Comparison of ENCODE assay signal across 16 mouse cellular contexts in the genomic region with DNA sequence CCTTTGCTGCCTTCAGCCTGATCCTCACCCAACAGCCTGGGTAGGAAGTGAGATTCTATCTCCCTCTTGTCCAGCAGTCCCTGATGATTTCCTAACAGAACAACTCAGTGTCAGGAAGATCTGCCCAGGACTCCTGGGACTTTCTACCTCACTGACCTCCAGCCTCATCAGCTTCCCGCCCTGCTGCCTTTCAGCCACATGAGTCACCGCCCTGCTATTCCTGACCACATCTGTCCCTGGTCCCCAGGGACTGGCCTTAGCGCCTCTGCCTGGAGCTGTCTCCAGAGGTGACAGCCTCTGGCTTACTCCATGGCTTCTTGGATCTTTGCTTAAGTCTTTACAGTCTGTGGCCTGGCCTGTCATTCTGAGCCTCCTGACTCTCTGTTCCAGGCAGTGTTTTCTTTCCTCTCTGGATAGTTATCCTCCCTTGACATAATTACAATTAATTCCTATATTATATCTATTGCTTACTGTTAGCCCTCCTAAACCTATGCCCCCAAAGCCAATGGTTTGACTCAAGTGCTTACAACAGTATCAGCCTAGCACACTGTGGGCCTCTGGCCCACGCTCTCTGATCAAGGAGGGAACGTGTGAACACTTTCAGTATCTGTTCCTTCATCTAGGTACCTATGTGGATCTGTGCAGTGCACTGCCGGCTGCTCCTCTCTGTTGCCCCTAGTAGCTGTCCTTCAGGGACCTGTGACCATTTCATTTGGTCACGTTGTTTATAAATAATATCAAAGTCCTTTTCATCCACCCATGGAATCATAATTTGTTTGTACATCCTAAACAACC. TPM values are rescaled to one million over a fixed set of nuclear protein-coding genes. Genes with fewer than 3 reads are reported as not detected.
A peak's percentile ranks its signal among the peaks of the same experiment; 100 is the strongest.
DNase-seq lines count a peak whose midpoint lies in the region; ATAC-seq lines count a peak whose summit lies in the region.
"Had no signal": no experiment of that assay in that cellular context is flagged by ENCODE, and none has a peak within 500 bp of the region (broad histone marks: within the 10 kb centered on the region; RNA-seq: fewer than 3 reads in every experiment).

No protein-coding gene starts in this region.

- H3K27me3 ChIP-seq in neural tube, embryonic 15.5 days (replicated peaks), result no peaks in the 10 kb centered on the region
- H3K27me3 ChIP-seq: embryonic facial prominence, embryonic 15.5 days; hindbrain, embryonic 15.5 days; liver, embryonic 15.5 days had no signal

- H3K4me3 ChIP-seq in neural tube, embryonic 15.5 days (replicated peaks), result no peak overlapping the region
- H3K4me3 ChIP-seq: embryonic facial prominence, embryonic 15.5 days; hindbrain, embryonic 15.5 days; liver, embryonic 15.5 days had no signal

- no peak overlapping the region for H3K27ac ChIP-seq in neural tube, embryonic 15.5 days (replicated peaks)
- H3K27ac ChIP-seq: embryonic facial prominence, embryonic 15.5 days; hindbrain, embryonic 15.5 days; liver, embryonic 15.5 days had no signal

- intact Hi-C loops in heart, postnatal 25 days (cut with DNase I), result no loop called here

- H3K9me3 ChIP-seq in neural tube, embryonic 15.5 days (replicated peaks), result no peaks in the 10 kb centered on the region
- H3K9me3 ChIP-seq: embryonic facial prominence, embryonic 15.5 days; hindbrain, embryonic 15.5 days; liver, embryonic 15.5 days had no signal

- WGBS in neural tube, embryonic 15.5 days, result 79% methylated on average over 7 of the region's 7 CpGs

- no peak overlapping the region for H3K4me2 ChIP-seq in neural tube, embryonic 15.5 days
- H3K4me2 ChIP-seq: embryonic facial prominence, embryonic 15.5 days; hindbrain, embryonic 15.5 days; liver, embryonic 15.5 days had no signal

- ATAC-seq in neural tube, embryonic 15.5 days (ENCODE audit: low FRiP score), result no peak
- ATAC-seq: forebrain, embryonic 16.5 days had no signal

- H3K4me1 ChIP-seq in neural tube, embryonic 15.5 days, result no peaks in the 10 kb centered on the region
- H3K4me1 ChIP-seq: embryonic facial prominence, embryonic 15.5 days; hindbrain, embryonic 15.5 days; liver, embryonic 15.5 days had no signal

- peak; percentile 63 for DNase-seq in heart, adult 11 months
- DNase-seq in heart, postnatal 25 days (ENCODE audit: low spot score), result no peak
- peak; percentile 77 for DNase-seq in 3T3-L1 (ENCODE audit: low read depth, low spot score)
- DNase-seq in adrenal gland, adult 2 months, result peak; percentile 84
- peak; percentile 34 for DNase-seq in kidney, postnatal 10 days
- DNase-seq in layer of hippocampus, adult 9-11 months, result no peak
- no peak for DNase-seq in layer of hippocampus, postnatal 25 days (ENCODE audit: extremely low spot score in 1 of 2, low spot score in 1 of 2)
- DNase-seq: left cerebral cortex, postnatal 4 days; lung, postnatal 4 days; spleen, adult 18-20 months had no signal

- no peaks in the 10 kb centered on the region for H3K36me3 ChIP-seq in neural tube, embryonic 15.5 days
- H3K36me3 ChIP-seq: embryonic facial prominence, embryonic 15.5 days; hindbrain, embryonic 15.5 days; liver, embryonic 15.5 days had no signal

- no peak overlapping the region for H3K9ac ChIP-seq in neural tube, embryonic 15.5 days (replicated peaks)
- H3K9ac ChIP-seq: embryonic facial prominence, embryonic 15.5 days; hindbrain, embryonic 15.5 days; liver, embryonic 15.5 days had no signal

RNA-seq across cellular contexts. Expression of gene Sspn, which starts 25.1 kb away (rescaled TPM):
- 100 to 1,000 TPM; 136 to 145 TPM for total RNA-seq in heart, postnatal 25 days (2021)
- total RNA-seq in adrenal gland, adult 2 months (2021), result 10 to 100 TPM in 1 of 2 experiments, 1 to 10 TPM in 1; 9.8 to 17.0 TPM
- 6.8 and 7.1 TPM in 2 replicates for polyA plus RNA-seq in adrenal gland, adult 2 months (2012; rRNA removed)
- polyA plus RNA-seq in neural tube, embryonic 15.5 days (2015; fragmentation: Nextera tagmentation; extraction: Ambion mirVana), result 5.1 and 6.0 TPM in 2 replicates
- 1 to 10 TPM; 4.6 to 5.2 TPM for total RNA-seq in layer of hippocampus, postnatal 25 days (2021)
- total RNA-seq: granulocyte monocyte progenitor cell, adult 5-6 weeks had no signal

RNA-seq across cellular contexts. Expression of gene Bhlhe41, which starts 40.9 kb away (rescaled TPM):
- total RNA-seq in heart, postnatal 25 days (2021), result 10 to 100 TPM; 12.5 to 26.5 TPM
- 10 to 100 TPM in 1 of 2 experiments, 1 to 10 TPM in 1; 8.4 to 28.2 TPM for total RNA-seq in adrenal gland, adult 2 months (2021)
- 21.5 and 26.5 TPM in 2 replicates for polyA plus RNA-seq in adrenal gland, adult 2 months (2012; rRNA removed)
- 5.6 and 6.3 TPM in 2 replicates for polyA plus RNA-seq in neural tube, embryonic 15.5 days (2015; fragmentation: Nextera tagmentation; extraction: Ambion mirVana)
- 10 to 100 TPM; 37.2 to 39.9 TPM for total RNA-seq in layer of hippocampus, postnatal 25 days (2021)
- total RNA-seq: granulocyte monocyte progenitor cell, adult 5-6 weeks had no signal

Comparison
In these comparisons a context has a peak if more than half of its experiments do, and no peak if none do; other contexts are left out.
1. DNase-seq: peak in heart, adult 11 months (single experiment), 3T3-L1 (single experiment), adrenal gland, adult 2 months (single experiment) and kidney, postnatal 10 days (single experiment); none in heart, postnatal 25 days (single experiment), layer of hippocampus, adult 9-11 months (single experiment) and layer of hippocampus, postnatal 25 days (0 of 2).
2. RNA of gene Sspn, which starts 25.1 kb away (total RNA-seq): 136 to 145 TPM in heart, postnatal 25 days; 9.8 to 17.0 TPM in adrenal gland, adult 2 months and 4.6 to 5.2 TPM in layer of hippocampus, postnatal 25 days; every median in the first group is over 4 times any median in the second.